Mouse (Mus musculus) neutrophil, adult 83 days (primary cell): ENCODE data around the gene Cgn. TPM values are rescaled to one million over a fixed set of nuclear protein-coding genes. Genes with fewer than 3 reads are reported as not detected.

Experiments
- total RNA-seq, 2 experiments: library from RNA; stranded (reverse); gene quantifications; one replicate each; pipeline ENCODE4 v1.2.4; 2023

The Cgn gene
- total RNA-seq, result 1 to 10 TPM; 2.2 to 2.4 TPM

DNA sequence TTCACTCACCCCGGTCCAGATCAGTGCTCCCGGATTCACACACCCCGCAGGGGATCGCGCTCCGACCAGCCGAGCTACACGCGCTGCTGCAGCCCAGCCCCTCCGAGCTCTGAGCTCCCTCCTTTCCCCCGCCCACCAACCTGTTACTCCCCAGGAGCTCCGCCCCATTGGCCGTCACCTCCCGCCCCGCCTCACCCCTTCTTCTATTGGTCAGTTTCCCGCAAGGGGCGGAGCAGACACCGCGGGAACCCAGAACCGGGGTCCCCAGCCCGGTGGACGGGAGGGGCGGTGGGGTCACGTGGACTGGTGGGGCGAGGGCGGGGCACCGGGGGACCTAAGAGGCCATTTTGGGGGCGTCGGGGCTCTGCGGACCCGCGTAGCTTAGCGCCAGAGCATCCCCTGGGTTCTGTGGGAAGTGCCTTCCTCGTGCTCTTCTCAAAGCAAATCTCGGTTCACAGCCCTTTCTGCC is at the start of gene Cgn:
Gene Cgn, minus strand, starts transcription at position 126 of the 469 bp plus-strand sequence.

Other genes with a start within 250 kb of the Cgn start
- gene Snx27, start 203.8 kb downstream of the Cgn start, total RNA-seq, result 10 to 100 TPM; 47.4 to 52.1 TPM
- not detected for gene Gm10972, start 143.4 kb downstream of the Cgn start, total RNA-seq
- gene Tuft1, start 127.6 kb downstream of the Cgn start, total RNA-seq, result 1 to 10 TPM; 1.0 to 2.1 TPM
- 1 to 10 TPM; 3.4 to 4.4 TPM for gene Selenbp2, start 92.9 kb downstream of the Cgn start, total RNA-seq
- gene Pogz, start 51.1 kb upstream of the Cgn start, total RNA-seq, result 10 to 100 TPM; 28.3 to 29.5 TPM
- gene Psmb4, start 100.5 kb upstream of the Cgn start, total RNA-seq, result 100 to 1,000 TPM; 195 to 207 TPM
- 10 to 100 TPM; 22.3 to 30.2 TPM for gene Selenbp1, start 146.6 kb upstream of the Cgn start, total RNA-seq
- 10 to 100 TPM; 13.9 to 16.8 TPM for gene Rfx5, start 167.6 kb upstream of the Cgn start, total RNA-seq
- 10 to 100 TPM; 29.4 to 40.4 TPM for gene Pi4kb, start 188.2 kb upstream of the Cgn start, total RNA-seq
- 10 to 100 TPM; 44.6 to 57.4 TPM for gene Zfp687, start 229.0 kb upstream of the Cgn start, total RNA-seq